Mouse (Mus musculus) duodenum, adult 2 months (tissue): ENCODE measurements around the gene Fau. TPM values are rescaled to one million over a fixed set of nuclear protein-coding genes. Genes with fewer than 3 reads are reported as not detected.

Source experiments
- polyA plus RNA-seq: library from polyadenylated mRNA; depleted of rRNA; stranded (reverse); fragments of >200 nt; gene quantifications from 2 replicates; pipeline ENCODE4 v1.2.3, GENCODE M21; 2012; ENCODE audit warnings: low replicate concordance; rRNA removed

Fau gene
- 1,687 and 2,398 TPM in 2 replicates for polyA plus RNA-seq

GRCm38 (mm10) chr19:6057313-6058096, at the start of gene Fau, which contains the start of gene Mrpl49:
TSS of gene Fau (plus strand) at chr19:6057844.
TSS of gene Mrpl49 (minus strand) at chr19:6057785.

DNA sequence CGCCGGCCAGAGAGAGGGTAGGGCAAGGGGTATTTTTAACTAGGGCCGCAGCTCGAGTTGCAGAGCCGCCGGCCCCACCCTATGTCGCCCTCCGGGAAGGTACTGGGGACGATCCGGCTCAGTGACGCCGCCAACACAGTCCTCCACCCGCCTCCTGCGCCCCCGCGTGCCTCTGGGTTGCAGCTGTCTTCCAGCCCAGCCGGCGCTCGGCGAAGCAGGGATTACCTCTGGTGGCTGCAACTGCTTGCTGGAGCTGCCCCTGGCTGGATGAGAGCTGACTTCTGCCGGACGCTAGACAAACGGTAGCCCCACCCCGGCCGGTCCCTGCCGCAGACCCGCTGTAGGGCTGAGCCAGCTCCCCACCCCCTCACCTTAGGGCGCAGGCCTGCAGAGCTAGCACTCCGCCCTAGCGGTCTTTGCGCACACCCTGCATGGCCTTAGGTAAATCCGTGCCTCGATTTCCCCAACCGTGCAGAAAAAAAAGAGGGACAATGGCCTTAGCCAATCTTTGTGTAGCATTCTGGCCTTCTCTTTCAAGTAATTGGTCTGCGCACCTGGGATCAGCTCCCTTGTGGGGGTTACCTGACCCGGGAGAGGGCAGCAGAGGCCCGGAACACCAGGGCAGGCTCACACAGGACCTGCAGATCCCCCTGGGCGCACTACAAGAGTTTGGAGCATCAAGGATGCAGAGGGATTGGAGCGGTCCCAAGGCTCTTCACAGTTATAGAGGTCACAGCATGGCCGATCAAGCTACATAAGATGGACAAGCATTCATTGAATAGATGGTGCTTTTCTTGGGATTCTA, 41.9 kb upstream of the Fau start, which contains the start of gene Capn1:
TSS of gene Capn1 (minus strand) at position 387 of the 805 bp plus-strand sequence.

DNA sequence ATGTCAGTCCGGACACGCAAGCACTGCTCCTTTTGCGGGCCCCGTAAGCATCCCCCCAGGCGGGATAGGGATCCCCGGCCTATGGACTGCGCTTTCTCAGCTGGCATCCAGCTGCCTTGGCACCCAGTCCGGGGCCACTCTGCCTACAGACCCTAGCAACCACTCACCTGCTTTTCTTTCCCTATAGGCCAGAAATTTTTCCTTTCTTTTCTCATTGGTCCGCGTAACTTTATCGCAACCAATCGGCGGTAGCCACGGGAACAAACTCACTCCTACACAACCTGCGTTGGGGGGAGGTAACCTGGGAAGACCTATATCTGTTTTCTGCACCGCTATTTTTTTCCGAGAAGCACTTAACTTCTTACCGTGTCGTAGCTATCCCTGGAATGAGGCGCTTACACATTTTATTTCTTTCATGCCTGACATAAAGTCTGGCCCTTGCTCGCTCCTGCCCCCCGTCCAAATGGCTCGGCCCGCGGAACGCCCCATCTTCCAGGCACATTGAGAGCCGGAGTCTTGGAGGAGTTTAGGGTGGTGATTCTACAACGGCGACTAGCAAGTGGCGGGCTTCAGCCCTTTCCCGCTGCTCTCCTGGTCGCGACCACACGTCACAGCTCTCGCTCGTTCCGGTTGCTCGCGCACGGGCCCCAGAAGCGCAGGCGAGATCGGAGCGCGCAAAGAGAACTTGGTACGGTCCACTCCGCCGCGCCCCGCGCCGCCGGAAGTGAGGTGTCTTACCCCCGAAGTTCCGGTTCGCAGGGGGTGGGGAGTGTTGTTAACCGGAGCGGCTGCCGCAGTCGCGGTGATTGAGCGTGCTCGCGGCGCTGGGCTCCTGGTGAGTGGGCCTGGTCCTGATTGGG, 11.1 kb upstream of the Fau start, which contains the start of gene Syvn1:
TSS of gene Syvn1 (plus strand) at position 283 of the 860 bp plus-strand sequence.

GRCm38 (mm10) chr19:6061021-6061533, 3.4 kb downstream of the Fau start, which contains the start of gene Znhit2:
TSS of gene Znhit2 (plus strand) at chr19:6061192.

DNA sequence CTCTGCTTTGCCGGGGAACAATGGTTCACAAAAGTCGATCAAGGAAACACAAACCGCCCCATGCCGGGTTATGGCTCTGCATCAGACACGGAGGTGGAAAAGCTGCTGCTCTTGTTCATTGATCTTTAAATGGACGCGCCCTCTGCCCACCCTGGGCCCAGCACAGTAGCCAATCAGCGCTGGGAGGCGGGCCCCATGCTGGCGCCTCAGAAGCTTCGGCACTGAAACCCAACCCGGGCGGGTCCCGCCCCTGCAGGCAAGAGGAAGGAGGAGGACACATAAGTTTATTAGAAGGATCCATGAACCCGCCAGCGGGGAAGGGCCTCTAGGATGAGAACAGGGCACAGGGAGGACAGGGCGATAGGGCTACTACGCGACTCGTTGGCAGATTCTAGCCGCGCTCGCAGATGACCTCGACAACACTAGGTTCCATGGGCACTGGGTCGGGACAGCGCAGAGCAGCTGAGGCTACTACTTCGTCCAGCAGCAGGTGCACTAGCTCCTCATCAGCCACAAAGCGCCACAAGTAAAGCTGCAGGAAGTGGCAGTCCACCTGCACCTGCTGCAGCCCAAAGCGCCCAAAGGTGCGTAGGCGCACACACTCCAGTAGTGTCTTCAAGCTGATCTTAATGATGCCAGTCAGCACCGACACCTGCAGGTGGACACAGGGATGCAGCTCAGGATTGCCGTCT, 10.2 kb downstream of the Fau start, which contains the start of gene Tm7sf2:
TSS of gene Tm7sf2 (minus strand) at position 650 of the 692 bp plus-strand sequence.

GRCm38 (mm10) chr19:6076564-6077393, 19.1 kb downstream of the Fau start, which contains the start of gene Vps51:
TSS of gene Vps51 (minus strand) at chr19:6077231.

DNA sequence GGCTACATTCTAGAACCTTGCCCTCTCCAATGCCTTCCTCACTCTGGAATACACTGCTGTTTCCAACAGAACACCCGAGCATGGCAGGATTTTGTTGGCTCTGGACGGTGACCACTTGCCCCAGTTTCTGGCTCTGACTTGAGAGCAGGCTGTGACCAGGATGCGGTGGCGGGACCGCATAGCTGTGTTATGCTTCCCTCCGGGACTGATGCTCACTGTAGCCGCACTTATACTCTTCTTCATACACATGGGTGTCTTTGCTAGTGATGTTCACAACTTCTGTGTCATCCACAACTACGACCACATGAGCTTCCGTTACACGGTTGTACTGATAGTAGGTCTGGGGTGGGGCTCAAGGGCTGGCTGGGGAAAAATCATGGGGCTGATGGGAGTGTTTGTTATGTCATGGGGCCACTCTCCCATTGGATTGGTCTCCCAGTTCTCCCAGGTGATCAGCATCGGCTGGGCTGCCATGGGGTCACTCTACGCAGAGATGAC, 22.4 kb downstream of the Fau start, which contains the start of gene Tmem262:
TSS of gene Tmem262 (plus strand) at position 51 of the 498 bp plus-strand sequence.

GRCm38 (mm10) chr19:6082156-6082555, 24.5 kb downstream of the Fau start, which contains the start of gene Gm28374:
TSS of gene Gm28374 (minus strand) at chr19:6082256.

GRCm38 (mm10) chr19:6084478-6085248, 27.0 kb downstream of the Fau start, which contains the start of the genes Zfpl1 and Cdca5:
TSS of gene Zfpl1 (minus strand) at chr19:6084956.
TSS of gene Cdca5 (plus strand) at chr19:6084983.

DNA sequence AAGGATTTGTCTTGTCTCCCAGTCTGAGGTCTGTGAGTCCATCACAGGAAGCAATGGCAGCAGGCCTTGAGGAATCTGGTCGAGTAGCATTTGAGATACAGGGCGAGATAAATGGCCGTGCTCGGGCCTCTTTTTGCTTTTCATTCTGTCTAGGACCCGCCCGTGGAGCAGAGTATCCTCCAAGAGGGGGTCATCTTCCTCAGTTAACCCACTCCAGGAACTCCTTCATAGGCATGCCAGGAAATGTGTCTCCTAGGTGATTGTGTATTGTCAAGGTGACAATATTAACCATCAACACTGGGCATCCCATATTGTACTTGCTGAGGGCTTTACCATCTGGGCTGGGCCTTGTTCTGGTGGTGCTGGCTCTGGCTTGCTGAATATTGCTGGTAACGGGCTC, 36.5 kb downstream of the Fau start, which contains the start of gene AC131692.1:
TSS of gene AC131692.1 (plus strand) at position 301 of the 400 bp plus-strand sequence.

DNA sequence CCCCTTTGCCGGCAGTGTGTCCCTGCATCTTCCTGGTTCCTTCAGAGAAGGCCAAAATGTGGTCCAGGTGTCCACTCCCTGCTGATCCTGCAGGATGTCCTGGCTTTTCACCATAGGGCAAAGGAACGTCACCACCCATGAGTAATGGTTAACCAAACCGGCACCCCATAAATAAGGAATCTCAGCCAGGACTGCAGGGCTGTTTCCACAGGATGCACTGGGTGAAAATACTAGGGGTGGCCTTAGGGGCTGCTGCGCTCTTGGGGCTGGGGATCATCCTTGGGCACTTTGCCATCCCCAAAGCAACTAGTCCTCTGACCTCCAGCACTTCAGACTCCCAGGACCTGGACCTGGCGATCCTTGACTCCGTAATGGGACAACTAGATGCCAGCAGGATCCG, 47.9 kb downstream of the Fau start, which contains the start of gene Naaladl1:
TSS of gene Naaladl1 (plus strand) at position 197 of the 400 bp plus-strand sequence.

Other genes with a start within 250 kb of the Fau start
- 28.3 and 53.0 TPM in 2 replicates for gene Frmd8, start 182.6 kb upstream of the Fau start, polyA plus RNA-seq
- 349 and 397 TPM in 2 replicates for gene Slc25a45, start 180.0 kb upstream of the Fau start, polyA plus RNA-seq
- 1.5 and 2.8 TPM in 2 replicates for gene Tigd3, start 163.7 kb upstream of the Fau start, polyA plus RNA-seq
- 46.6 and 58.0 TPM in 2 replicates for gene Dpf2, start 144.8 kb upstream of the Fau start, polyA plus RNA-seq
- gene Cdc42ep2, start 133.0 kb upstream of the Fau start, polyA plus RNA-seq = 9.9 and 31.6 TPM in 2 replicates
- gene Pola2, start 93.6 kb upstream of the Fau start, polyA plus RNA-seq = 29.4 and 31.2 TPM in 2 replicates
- not detected in 2 replicates for gene Slc22a20, start 71.7 kb upstream of the Fau start, polyA plus RNA-seq
- 53.6 and 106 TPM in 2 replicates for gene Capn1, start 41.9 kb upstream of the Fau start, polyA plus RNA-seq
- gene Syvn1, start 11.3 kb upstream of the Fau start, polyA plus RNA-seq = 87.1 and 103 TPM in 2 replicates
- gene Mrpl49, start 59 bp upstream of the Fau start, polyA plus RNA-seq = 11.4 and 11.7 TPM in 2 replicates
- gene Znhit2, start 3.3 kb downstream of the Fau start, polyA plus RNA-seq = 63.5 and 115 TPM in 2 replicates
- 57.9 and 67.5 TPM in 2 replicates for gene Tm7sf2, start 10.5 kb downstream of the Fau start, polyA plus RNA-seq
- 42.6 and 68.1 TPM in 2 replicates for gene Vps51, start 19.4 kb downstream of the Fau start, polyA plus RNA-seq
- gene Tmem262, start 22.2 kb downstream of the Fau start, polyA plus RNA-seq = not detected in 2 replicates
- 0.21 and 0.28 TPM in 2 replicates for gene Gm28374, start 24.4 kb downstream of the Fau start, polyA plus RNA-seq
- gene Zfpl1, start 27.1 kb downstream of the Fau start, polyA plus RNA-seq = 103 and 136 TPM in 2 replicates
- 2.0 and 2.6 TPM in 2 replicates for gene Cdca5, start 27.1 kb downstream of the Fau start, polyA plus RNA-seq
- gene AC131692.1, start 36.6 kb downstream of the Fau start, polyA plus RNA-seq = not detected in 2 replicates
- gene Naaladl1, start 47.9 kb downstream of the Fau start, polyA plus RNA-seq = 39.6 and 913 TPM in 2 replicates
- 53.0 and 57.0 TPM in 2 replicates for gene Sac3d1, start 60.8 kb downstream of the Fau start, polyA plus RNA-seq
- 52.8 and 64.5 TPM in 2 replicates for gene Snx15, start 70.5 kb downstream of the Fau start, polyA plus RNA-seq
- 76.0 and 120 TPM in 2 replicates for gene Batf2, start 83.1 kb downstream of the Fau start, polyA plus RNA-seq
- 116 and 148 TPM in 2 replicates for gene Arl2, start 83.7 kb downstream of the Fau start, polyA plus RNA-seq
- gene Majin, start 126.5 kb downstream of the Fau start, polyA plus RNA-seq = 0.43 and 0.57 TPM in 2 replicates
- gene Gpha2, start 168.5 kb downstream of the Fau start, polyA plus RNA-seq = 0.25 and 1.1 TPM in 2 replicates
- 69.7 and 212 TPM in 2 replicates for gene Ppp2r5b, start 178.0 kb downstream of the Fau start, polyA plus RNA-seq
- 57.3 and 66.7 TPM in 2 replicates for gene Atg2a, start 183.8 kb downstream of the Fau start, polyA plus RNA-seq
- 468 and 699 TPM in 2 replicates for gene Ehd1, start 218.9 kb downstream of the Fau start, polyA plus RNA-seq
- 35.7 and 40.2 TPM in 2 replicates for gene Cdc42bpg, start 248.6 kb downstream of the Fau start, polyA plus RNA-seq